Mouse (Mus musculus) cerebellum, adult 2 months (tissue): ENCODE data around the gene Ubb. TPM values are rescaled to one million over a fixed set of nuclear protein-coding genes. Genes with fewer than 3 reads are reported as not detected.
A peak's percentile ranks its signal among the peaks of the same experiment; 100 is the strongest.

ENCODE experiments used
- DNase-seq, 2 experiments: peaks; one replicate each; pipeline ENCODE4 v3.0.0; 2021
- H3K27ac ChIP-seq: fragments of 200-500 bp; 2 replicates; pipeline ENCODE4 v1.5.1; 2012; ENCODE audit warnings: low read length, control low read depth, inconsistent platforms; ENCODE audit not compliant: insufficient read depth
- H3K27me3 ChIP-seq: fragments of 200-500 bp; 2 replicates; pipeline ENCODE4 v1.6.1; 2012; ENCODE audit warnings: inconsistent platforms, mild to moderate bottlenecking, low read length, moderate library complexity; ENCODE audit not compliant: control insufficient read depth, insufficient read depth
- H3K4me1 ChIP-seq: fragments of 200-500 bp; 2 replicates; pipeline ENCODE4 v1.6.1; 2011; ENCODE audit warnings: low read length; ENCODE audit not compliant: control insufficient read depth, insufficient read depth
- H3K4me3 ChIP-seq: fragments of 200-500 bp; replicated peaks from 2 replicates; pipeline ENCODE3; 2011; ENCODE audit warnings: mild to moderate bottlenecking, low read depth, low read length, control low read depth; ENCODE audit not compliant: insufficient read depth
- CTCF ChIP-seq: fragments of 200-500 bp; IDR thresholded peaks from 2 replicates; pipeline ENCODE4 v1.5.1; 2011; ENCODE audit warnings: low read depth, mild to moderate bottlenecking, control low read depth, low read length, moderate library complexity, borderline replicate concordance; ENCODE audit not compliant: insufficient read depth
- POLR2A ChIP-seq: fragments of 200-500 bp; IDR thresholded peaks from 2 replicates; pipeline ENCODE4 v1.6.1; 2011; ENCODE audit warnings: low read length, control low read depth, borderline replicate concordance; ENCODE audit not compliant: insufficient read depth
- WGBS: fragments of 180-500 bp; shearing (Covaris S2); methylation state at CpG from one replicate; pipeline ENCODE4 v1.1.7; 2018; 5-methylcytosine and 5-hydroxymethylcytosine counted together
- polyA plus RNA-seq: library from polyadenylated mRNA; depleted of rRNA; stranded (reverse); fragments of >200 nt; gene quantifications from 2 replicates; pipeline ENCODE4 v1.2.3, GENCODE M21; 2012

Gene Ubb
- polyA plus RNA-seq, 1 experiment, result 3,782 TPM

GRCm38 (mm10) chr11:62541581-62541980 is 9.4 kb upstream of the Ubb start:
- no peaks in the 10 kb centered on the region for H3K27me3 ChIP-seq
- WGBS, result 93% methylated on average over 8 of the region's 8 CpGs
- TF ChIP-seq POLR2A (no peak), CTCF (no peak)

GRCm38 (mm10) chr11:62543991-62544390 is 7.0 kb upstream of the Ubb start:
- no peak overlapping the region for H3K27ac ChIP-seq
- DNase-seq, result no peak
- 89% methylated on average over 3 of the region's 3 CpGs for WGBS
- TF ChIP-seq POLR2A (no peak), CTCF (no peak)
- no peaks in the 10 kb centered on the region for H3K27me3 ChIP-seq
- no peaks in the 10 kb centered on the region for H3K4me1 ChIP-seq
- H3K4me3 ChIP-seq, result no peak overlapping the region

More at GRCm38 (mm10) chr11:62541581-62541980, 9.4 kb upstream of the Ubb start:
- DNase-seq, result no peak
- H3K27ac ChIP-seq, result no peak overlapping the region
- peaks cover 3% of the 10 kb centered on the region for H3K4me1 ChIP-seq
- H3K4me3 ChIP-seq, result no peak overlapping the region

- Histone ChIP-seq H3K4me3 (peak overlapping the region; percentile 25), H3K27me3 (no peaks in the 10 kb centered on the region), H3K27ac (peak overlapping the region; percentile 89; the same call in 1 of the 2 replicates), H3K4me1 (no peaks in the 10 kb centered on the region)
- under 1% methylated on average over 5 of the region's 5 CpGs for WGBS
- peak; percentile 64 to 79 for DNase-seq
- TF ChIP-seq CTCF, result no peak
- peak; percentile 16; the same call in 1 of the 2 replicates for TF ChIP-seq POLR2A
Measured at GRCm38 (mm10) chr11:62549782-62550181, 1.2 kb upstream of the Ubb start.

GRCm38 (mm10) chr11:62550227-62550685 is 715 bp upstream of the Ubb start:
- Histone ChIP-seq H3K27me3 (no peaks in the 10 kb centered on the region), H3K4me1 (no peaks in the 10 kb centered on the region), H3K4me3 (peak overlapping the region; percentile 85), H3K27ac (peak overlapping the region; percentile 89)
- TF ChIP-seq POLR2A (no peak), CTCF (no peak)
- WGBS, result under 1% methylated on average over 11 of the region's 11 CpGs
- DNase-seq, result peak in 1 of 2 experiments; percentile 61

GRCm38 (mm10) chr11:62551226-62552119 is 502 bp downstream of the Ubb start:
- H3K27ac ChIP-seq, result peak overlapping the region; percentile 98
- peak; percentile 100 for TF ChIP-seq POLR2A
- TF ChIP-seq CTCF, result no peak
- H3K27me3 ChIP-seq, result no peaks in the 10 kb centered on the region
- H3K4me1 ChIP-seq, result no peaks in the 10 kb centered on the region
- DNase-seq, result peak; percentile 88 to 95
- under 1% methylated on average over 58 of the region's 58 CpGs for WGBS
- peak overlapping the region; percentile 70 for H3K4me3 ChIP-seq

GRCm38 (mm10) chr11:62553186-62553585 is 2.2 kb downstream of the Ubb start:
- no peaks in the 10 kb centered on the region for H3K4me1 ChIP-seq
- 14% methylated on average over 1 of the region's 1 CpGs for WGBS
- TF ChIP-seq CTCF (no peak), POLR2A (no peak)
- no peaks in the 10 kb centered on the region for H3K27me3 ChIP-seq
- no peak overlapping the region for H3K27ac ChIP-seq
- DNase-seq, result no peak
- peak overlapping the region; percentile 51 for H3K4me3 ChIP-seq

- no peak for TF ChIP-seq POLR2A
- no peak for TF ChIP-seq CTCF
- Histone ChIP-seq H3K4me1 (no peaks in the 10 kb centered on the region), H3K4me3 (peak overlapping the region; percentile 25), H3K27ac (no peak overlapping the region), H3K27me3 (no peaks in the 10 kb centered on the region)
- no peak for DNase-seq
- WGBS, result 40% methylated on average over 5 of the region's 5 CpGs
Measured at GRCm38 (mm10) chr11:62553633-62554032, 2.7 kb downstream of the Ubb start.
